ENCODE assay signal across 8 mouse cellular contexts in the genomic region with DNA sequence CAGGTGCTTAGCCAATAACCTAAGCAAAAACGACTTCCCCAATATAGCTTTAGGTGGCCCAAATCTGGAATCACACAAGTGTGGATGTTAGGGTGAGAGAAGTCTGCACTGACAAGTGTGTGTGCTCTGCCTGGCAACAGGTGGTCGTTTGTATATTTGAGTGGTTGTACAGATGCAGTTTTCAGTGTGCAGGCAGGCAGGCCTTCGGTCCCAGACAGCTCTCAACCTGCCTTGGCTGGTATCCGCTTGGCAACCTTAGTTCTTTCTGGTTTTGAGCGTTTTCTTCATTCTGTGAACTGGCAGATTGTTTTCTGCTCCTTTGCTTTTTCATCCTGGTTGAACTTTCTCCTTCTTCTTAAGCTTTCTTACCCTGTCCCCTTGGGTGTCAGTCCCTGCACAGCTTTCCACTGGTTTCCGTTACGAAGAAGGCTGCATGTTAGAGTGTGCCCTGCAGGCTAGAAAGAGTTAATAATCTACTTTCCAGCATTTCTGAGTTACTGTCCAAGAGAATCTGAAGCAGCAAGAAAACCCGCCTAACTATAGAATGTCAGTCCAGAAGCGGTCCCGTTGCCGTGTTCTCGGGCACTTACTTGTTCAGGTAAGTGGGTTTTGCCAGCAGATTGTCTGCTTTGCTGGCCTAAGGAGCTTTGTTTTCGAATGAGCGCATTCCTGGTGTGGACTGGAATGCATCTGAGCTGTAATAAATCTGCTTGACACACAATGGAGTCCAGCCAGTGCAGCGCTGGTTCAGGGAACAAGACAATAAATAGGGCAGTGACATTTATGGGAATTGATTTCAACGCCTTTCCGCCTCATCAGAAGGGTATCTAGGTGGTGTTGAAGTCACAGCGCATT.
DNase-seq lines count a peak whose midpoint lies in the region; ATAC-seq lines count a peak whose summit lies in the region.

No protein-coding gene starts in this region.

- no peak for ATAC-seq in liver, embryonic 12.5 days

- H3K27me3 ChIP-seq in liver, embryonic 12.5 days (replicated peaks): no peaks in the 10 kb centered on the region

- WGBS in liver, embryonic 12.5 days (ENCODE audit: insufficient replicate concordance): 69% methylated on average over 18 of the region's 18 CpGs

- H3K4me1 ChIP-seq in liver, embryonic 12.5 days: peaks cover 2% of the 10 kb centered on the region

- no peak overlapping the region for H3K4me2 ChIP-seq in liver, embryonic 12.5 days

- DNase-seq in liver: peak; percentile 5
- peak; percentile 14 for DNase-seq in gastrocnemius, postnatal 25 days
- DNase-seq in kidney, adult 8-10 months: peak; percentile 77 to 82
- DNase-seq in mesoderm, embryonic 11.5 days (ENCODE audit: low read depth, low spot score): peak; percentile 90
- peak; percentile 37 to 47 for DNase-seq in urinary bladder, postnatal 36 days (ENCODE audit: low spot score in 2 of 2)
- DNase-seq in layer of hippocampus, adult 9-11 months: no peak
- no peak for DNase-seq in spleen, adult 18-20 months

- H3K9me3 ChIP-seq in liver, embryonic 12.5 days (replicated peaks): no peaks in the 10 kb centered on the region

- no peak overlapping the region for H3K9ac ChIP-seq in liver, embryonic 12.5 days

- H3K27ac ChIP-seq in liver, embryonic 12.5 days: no peak overlapping the region

- H3K36me3 ChIP-seq in liver, embryonic 12.5 days: no peaks in the 10 kb centered on the region

- H3K4me3 ChIP-seq in liver, embryonic 12.5 days: no peak overlapping the region

Comparison
In these comparisons a context has a peak if more than half of its experiments do, and no peak if none do; other contexts are left out.
1. DNase-seq: peak in liver (single experiment), gastrocnemius, postnatal 25 days (single experiment), kidney, adult 8-10 months (2 of 2), mesoderm, embryonic 11.5 days (single experiment) and urinary bladder, postnatal 36 days (2 of 2); none in layer of hippocampus, adult 9-11 months (single experiment) and spleen, adult 18-20 months (0 of 2).